ENCODE assay signal across 8 mouse cellular contexts in the genomic region with DNA sequence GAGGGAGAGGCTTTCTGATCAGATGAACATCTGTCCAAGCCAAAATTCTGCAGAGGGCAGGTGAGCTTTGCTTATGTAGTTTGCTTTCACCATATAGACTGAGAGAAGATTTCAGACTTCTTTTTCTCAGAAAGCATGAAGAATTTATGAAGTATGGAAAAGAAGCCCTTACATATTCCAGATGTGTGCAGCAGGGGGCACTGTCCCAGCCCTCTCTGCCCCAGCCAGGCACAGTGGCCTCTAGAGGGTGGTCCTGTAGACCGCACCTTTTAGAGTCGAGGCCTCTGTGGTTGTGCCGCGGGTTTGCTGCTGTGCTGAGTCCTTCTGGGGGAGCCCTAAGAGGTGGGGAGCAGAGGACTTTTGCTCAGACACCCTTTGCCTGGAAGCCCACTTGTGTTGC. TPM values are rescaled to one million over a fixed set of nuclear protein-coding genes. Genes with fewer than 3 reads are reported as not detected.
DNase-seq lines count a peak whose midpoint lies in the region; ATAC-seq and TF ChIP-seq lines count a peak whose summit lies in the region.

No protein-coding gene starts in this region.

- WGBS in midbrain, postnatal 0 days: 74% methylated on average over 4 of the region's 4 CpGs
- WGBS in midbrain, embryonic 13.5 days: 60% methylated on average over 4 of the region's 4 CpGs

- no peak for ATAC-seq in midbrain, postnatal 0 days (ENCODE audit: low FRiP score)
- ATAC-seq in midbrain, embryonic 13.5 days: no peak
- ATAC-seq in erythroid progenitor cell, adult 5-6 weeks (replicated peaks; ENCODE audit: low FRiP score, poor library complexity, severe bottlenecking): 0 out of 2 replicates have a peak, but pooled peaks have one; percentile 40

- H3K9ac ChIP-seq in midbrain, postnatal 0 days (replicated peaks; ENCODE audit: low read length, poor library complexity, severe bottlenecking): no peak overlapping the region
- H3K9ac ChIP-seq in midbrain, embryonic 13.5 days (replicated peaks): no peak overlapping the region

- no peaks in the 10 kb centered on the region for H3K27me3 ChIP-seq in midbrain, postnatal 0 days (ENCODE audit: insufficient read depth, low read length)
- H3K27me3 ChIP-seq in midbrain, embryonic 13.5 days: no peaks in the 10 kb centered on the region

- no peak overlapping the region for H3K4me2 ChIP-seq in midbrain, postnatal 0 days (ENCODE audit: low read depth, low read length, poor library complexity, severe bottlenecking)
- no peak overlapping the region for H3K4me2 ChIP-seq in midbrain, embryonic 13.5 days (replicated peaks)

- peak; percentile 18 for DNase-seq in cerebellum, adult 9-11 months
- DNase-seq in cerebellum, postnatal 14 days: no peak
- no peak for DNase-seq in midbrain, postnatal 0 days (ENCODE audit: low spot score)
- peak; percentile 30 for DNase-seq in thymus, postnatal 25 days
- DNase-seq in lung, adult 18-20 months: no peak
- DNase-seq in cerebellum, adult 11 months: no peak

- H3K4me3 ChIP-seq in midbrain, postnatal 0 days (ENCODE audit: low read depth, low read length): no peak overlapping the region
- H3K4me3 ChIP-seq in midbrain, embryonic 13.5 days (replicated peaks): no peak overlapping the region

- H3K27ac ChIP-seq in midbrain, postnatal 0 days (ENCODE audit: low read depth, low read length): no peak overlapping the region
- no peak overlapping the region for H3K27ac ChIP-seq in midbrain, embryonic 13.5 days

- peak; percentile 70 for TF ChIP-seq CTCF in midbrain, postnatal 0 days (IDR thresholded peaks at IDR 0.05)

- no peaks in the 10 kb centered on the region for H3K9me3 ChIP-seq in midbrain, postnatal 0 days (ENCODE audit: low read length)
- H3K9me3 ChIP-seq in midbrain, embryonic 13.5 days: no peaks in the 10 kb centered on the region

- peaks cover 67% of the 10 kb centered on the region for H3K36me3 ChIP-seq in midbrain, postnatal 0 days (ENCODE audit: insufficient read depth, low read length)
- peaks cover 93% of the 10 kb centered on the region for H3K36me3 ChIP-seq in midbrain, embryonic 13.5 days

- no peaks in the 10 kb centered on the region for H3K4me1 ChIP-seq in midbrain, postnatal 0 days (ENCODE audit: insufficient read depth, low read length)
- H3K4me1 ChIP-seq in midbrain, embryonic 13.5 days (replicated peaks): no peaks in the 10 kb centered on the region

RNA-seq across cellular contexts. Expression of a gene that starts 43.0 kb away (rescaled TPM):
- 135 and 142 TPM in 2 replicates for total RNA-seq in midbrain, postnatal 0 days (2014; rRNA removed)
- 32.6 and 33.3 TPM in 2 replicates for polyA plus RNA-seq in midbrain, postnatal 0 days (2015; fragmentation: Nextera tagmentation; extraction: Ambion mirVana)
- polyA plus RNA-seq in midbrain, embryonic 13.5 days (2015; fragmentation: Nextera tagmentation; extraction: Ambion mirVana): 24.4 and 28.4 TPM in 2 replicates
- total RNA-seq in erythroid progenitor cell, adult 5-6 weeks (2015; ENCODE audit: low replicate concordance): 12.6 and 16.2 TPM in 2 replicates
- 5.9 and 7.9 TPM in 2 replicates for total RNA-seq in erythroid progenitor cell, adult 5-6 weeks (2017; ENCODE audit: low replicate concordance)

RNA-seq across cellular contexts. Expression of a gene that starts 52.9 kb away (rescaled TPM):
- total RNA-seq in midbrain, postnatal 0 days (2014; rRNA removed): 111 and 118 TPM in 2 replicates
- polyA plus RNA-seq in midbrain, postnatal 0 days (2015; fragmentation: Nextera tagmentation; extraction: Ambion mirVana): 90.8 and 91.0 TPM in 2 replicates
- 157 and 166 TPM in 2 replicates for polyA plus RNA-seq in midbrain, embryonic 13.5 days (2015; fragmentation: Nextera tagmentation; extraction: Ambion mirVana)
- total RNA-seq in erythroid progenitor cell, adult 5-6 weeks (2015; ENCODE audit: low replicate concordance): 898 and 1,003 TPM in 2 replicates
- total RNA-seq in erythroid progenitor cell, adult 5-6 weeks (2017; ENCODE audit: low replicate concordance): 562 and 723 TPM in 2 replicates

RNA-seq across cellular contexts. Expression of a gene that starts 58.4 kb away (rescaled TPM):
- 42.0 and 59.5 TPM in 2 replicates for total RNA-seq in midbrain, postnatal 0 days (2014; rRNA removed)
- polyA plus RNA-seq in midbrain, postnatal 0 days (2015; fragmentation: Nextera tagmentation; extraction: Ambion mirVana): 38.3 and 40.1 TPM in 2 replicates
- polyA plus RNA-seq in midbrain, embryonic 13.5 days (2015; fragmentation: Nextera tagmentation; extraction: Ambion mirVana): 53.9 TPM in 2 replicates
- 19.7 and 28.8 TPM in 2 replicates for total RNA-seq in erythroid progenitor cell, adult 5-6 weeks (2015; ENCODE audit: low replicate concordance)
- total RNA-seq in erythroid progenitor cell, adult 5-6 weeks (2017; ENCODE audit: low replicate concordance): 10.1 and 11.7 TPM in 2 replicates

Comparison
In these comparisons a context has a peak if more than half of its experiments do, and no peak if none do; other contexts are left out.
1. DNase-seq: peak in cerebellum, adult 9-11 months (single experiment) and thymus, postnatal 25 days (single experiment); none in cerebellum, postnatal 14 days (0 of 2), midbrain, postnatal 0 days (single experiment), lung, adult 18-20 months (0 of 2) and cerebellum, adult 11 months (single experiment).